Mouse (Mus musculus) macrophage (primary cell): ENCODE results near the gene Prdm12. TPM values are rescaled to one million over a fixed set of nuclear protein-coding genes. Genes with fewer than 3 reads are reported as not detected.

Source experiments
- H3K27ac ChIP-seq: fragments of 350-480 bp; formaldehyde crosslinking; 2 replicates; pipeline ENCODE4 v1.9.0; 2021
- H3K36me3 ChIP-seq: fragments of 350-480 bp; formaldehyde crosslinking; 2 replicates; pipeline ENCODE4 v1.9.0; 2021; ENCODE audit errors: inconsistent target
- H3K4me3 ChIP-seq: fragments of 350-480 bp; formaldehyde crosslinking; 2 replicates; pipeline ENCODE4 v1.9.0; 2021; ENCODE audit errors: inconsistent target
- H3K79me2 ChIP-seq: fragments of 350-480 bp; formaldehyde crosslinking; 2 replicates; pipeline ENCODE4 v1.9.0; 2021; ENCODE audit errors: inconsistent target
- whole genome bisulfite sequencing: methylation state at CpG from one replicate; pipeline ENCODE4 v1.1.7; 2026; ENCODE audit warnings: inconsistent platforms; ENCODE audit not compliant: missing documents; 5-methylcytosine and 5-hydroxymethylcytosine counted together
- polyA plus RNA-seq: library from polyadenylated mRNA; stranded (reverse); fragments of 250-400 nt; gene quantifications from 3 replicates; pipeline ENCODE4 v1.2.4, GENCODE M21; 2018; ENCODE audit warnings: inconsistent platforms
- total RNA-seq, 78 experiments: library from RNA; depleted of rRNA; stranded (reverse); fragments of 250-400 nt; gene quantifications; 1 replicate in 9 of 78; 2 replicates in 24 of 78; 3 replicates in 43 of 78; 4 replicates in 2 of 78; pipeline ENCODE4 v1.2.4; 2018; ENCODE audit warnings: inconsistent platforms in 56 of 78

Gene Prdm12
- total RNA-seq (2018; cell fraction: chromatin; rRNA removed) = not detected
- total RNA-seq (2018; cell fraction: cytosol; rRNA removed) = not detected
- not detected for total RNA-seq (2018; cell fraction: nucleus; rRNA removed)
- not detected in 3 replicates for polyA plus RNA-seq

DNA sequence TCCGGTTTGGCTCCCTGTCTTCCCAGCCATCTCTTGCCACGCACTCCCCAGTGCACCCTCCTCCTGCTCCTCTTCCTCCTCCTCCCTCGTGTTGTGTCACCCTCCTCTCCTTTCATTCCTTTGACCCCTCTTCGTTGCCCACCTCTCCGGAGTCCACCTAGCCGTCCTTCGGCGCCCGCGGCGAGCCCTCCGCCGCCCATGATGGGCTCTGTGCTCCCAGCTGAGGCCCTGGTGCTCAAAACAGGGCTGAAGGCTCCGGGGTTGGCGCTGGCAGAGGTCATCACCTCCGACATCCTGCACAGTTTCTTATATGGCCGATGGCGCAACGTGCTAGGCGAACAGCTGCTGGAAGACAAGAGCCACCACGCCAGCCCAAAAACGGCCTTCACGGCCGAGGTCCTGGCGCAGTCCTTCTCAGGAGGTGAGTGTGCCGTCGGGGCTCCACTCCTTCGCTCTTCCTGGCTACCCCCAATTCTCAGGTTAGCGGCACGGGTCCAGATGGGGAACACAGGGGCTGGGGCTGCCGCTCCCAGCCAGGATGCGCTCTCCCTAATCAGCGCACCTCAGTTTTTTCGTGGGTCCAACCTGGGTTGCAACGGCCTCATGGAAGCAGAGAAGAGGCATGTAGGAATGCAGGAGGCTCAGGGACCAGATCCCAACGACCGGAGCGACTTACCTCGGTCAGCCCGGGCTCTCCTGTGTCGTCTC is at the start of gene Prdm12:
TSS of gene Prdm12 (plus strand) at position 137 of the 708 bp plus-strand sequence.
- 9% methylated on average over 39 of the region's 41 CpGs for WGBS

DNA sequence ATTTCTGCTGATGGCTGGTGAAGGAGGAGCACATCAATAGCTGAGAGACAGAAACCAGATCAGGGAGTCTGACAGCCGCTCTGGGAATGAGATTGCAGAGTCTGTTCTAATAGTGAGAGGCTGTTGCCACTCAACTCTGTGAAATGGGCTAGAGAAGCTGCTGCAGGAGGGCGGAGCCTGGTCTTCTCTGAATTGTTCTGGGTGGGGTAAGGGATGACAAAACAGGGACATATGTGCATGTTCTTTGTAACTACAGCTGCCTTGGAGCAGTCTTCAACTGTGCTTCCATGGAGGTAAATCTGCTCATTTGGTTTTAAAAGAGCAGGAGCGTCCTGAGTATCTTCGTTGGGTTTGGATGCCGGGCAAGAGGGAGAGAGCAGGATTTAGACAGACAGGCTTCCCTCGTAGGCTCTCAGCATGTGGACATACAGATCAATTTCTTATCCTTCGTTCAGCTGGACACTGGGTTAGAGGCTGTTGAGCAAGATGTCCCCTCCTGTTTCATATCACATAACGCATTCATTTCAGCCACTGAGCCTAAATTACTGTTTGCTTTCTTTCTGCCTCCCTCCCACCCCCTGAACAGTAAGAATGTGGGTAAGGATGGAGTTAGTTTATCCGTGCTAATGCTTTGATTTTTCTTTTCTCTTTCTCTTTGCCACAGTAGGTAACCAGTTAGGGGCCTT is 47.9 kb upstream of the Prdm12 start:
- Histone ChIP-seq H3K4me3 (no peak overlapping the region), H3K36me3 (peaks cover 23% of the 10 kb centered on the region; the same call in 1 of the 2 replicates), H3K27ac (no peak overlapping the region), H3K79me2 (peaks cover 24% of the 10 kb centered on the region; the same call in 1 of the 2 replicates)
- WGBS = 96% methylated on average over 9 of the region's 9 CpGs

More for the DNA sequence above, at the start of gene Prdm12:
- Histone ChIP-seq H3K4me3 (no peak within 1 kb of the TSS), H3K79me2 (no peaks in the 10 kb centered on the region), H3K36me3 (no peaks in the 10 kb centered on the region), H3K27ac (no peak within 1 kb of the TSS)

DNA sequence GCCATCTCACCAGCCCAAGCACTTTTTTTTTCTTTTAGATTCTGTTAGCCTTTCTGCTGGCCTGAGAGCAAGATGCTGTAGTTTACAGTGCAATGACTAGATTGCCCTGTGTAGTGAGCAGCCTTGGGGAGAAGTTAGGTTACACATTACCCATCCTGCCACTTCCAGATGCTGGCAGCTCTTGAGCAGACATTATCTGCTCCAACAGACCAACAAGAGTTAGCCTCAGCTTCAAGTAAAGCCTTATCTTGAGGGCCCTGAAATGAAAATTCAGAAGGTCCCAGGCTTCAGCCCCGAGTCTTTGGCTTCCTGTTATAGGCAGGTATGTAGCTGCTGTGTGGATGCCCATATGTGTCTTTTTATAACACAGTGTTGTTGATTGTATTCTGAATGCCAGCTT is 32.3 kb upstream of the Prdm12 start:
- Histone ChIP-seq H3K36me3 (peaks cover 91% of the 10 kb centered on the region), H3K79me2 (no peaks in the 10 kb centered on the region), H3K27ac (no peak overlapping the region), H3K4me3 (no peak overlapping the region)
- 100% methylated on average over 1 of the region's 1 CpGs for WGBS

DNA sequence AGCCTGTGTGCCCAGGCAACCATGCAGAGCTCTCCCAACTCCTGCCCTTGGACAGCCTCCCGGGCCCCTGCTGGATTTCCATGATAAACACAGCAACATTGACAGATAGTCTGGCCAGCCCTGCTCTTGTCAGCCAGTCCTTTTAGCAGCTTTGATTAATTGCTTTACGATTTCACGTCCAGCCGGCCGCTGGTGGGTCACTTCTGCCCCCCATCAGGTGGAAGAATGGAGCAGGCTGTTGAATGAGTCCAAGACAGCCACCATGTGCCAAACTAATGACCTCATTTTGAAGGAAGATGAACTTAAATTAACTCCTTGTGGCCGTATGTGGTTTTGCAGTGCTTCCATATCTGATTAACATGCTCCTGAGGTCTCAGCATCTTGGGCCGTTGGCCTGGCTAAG is 30.0 kb upstream of the Prdm12 start:
- 82% methylated on average over 7 of the region's 7 CpGs for WGBS
- Histone ChIP-seq H3K79me2 (no peaks in the 10 kb centered on the region), H3K36me3 (peaks cover 96% of the 10 kb centered on the region), H3K27ac (no peak overlapping the region), H3K4me3 (no peak overlapping the region)

DNA sequence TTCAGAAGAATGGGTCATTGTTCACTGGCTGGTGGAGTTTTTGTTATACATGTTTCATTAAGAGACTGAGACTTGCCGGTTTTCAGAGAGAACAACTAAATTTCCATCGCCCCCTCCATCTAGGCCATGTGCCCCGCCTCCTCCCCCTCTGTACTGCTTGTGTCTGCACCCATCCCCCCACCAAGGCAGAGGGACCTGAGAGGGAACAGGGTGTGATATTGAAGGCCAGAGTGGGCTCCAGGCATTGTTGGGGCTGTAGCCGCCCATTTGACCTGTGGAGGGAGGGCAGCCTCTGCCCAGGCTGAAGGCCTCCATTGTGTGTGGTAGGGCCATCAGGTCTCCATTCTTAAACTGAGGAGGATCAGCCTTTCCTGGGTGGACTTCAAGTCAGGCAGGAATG is 28.9 kb upstream of the Prdm12 start:
- H3K36me3 ChIP-seq = peaks cover 96% of the 10 kb centered on the region
- no peaks in the 10 kb centered on the region for H3K79me2 ChIP-seq
- WGBS = 94% methylated on average over 4 of the region's 4 CpGs
- H3K4me3 ChIP-seq = no peak overlapping the region
- H3K27ac ChIP-seq = no peak overlapping the region

DNA sequence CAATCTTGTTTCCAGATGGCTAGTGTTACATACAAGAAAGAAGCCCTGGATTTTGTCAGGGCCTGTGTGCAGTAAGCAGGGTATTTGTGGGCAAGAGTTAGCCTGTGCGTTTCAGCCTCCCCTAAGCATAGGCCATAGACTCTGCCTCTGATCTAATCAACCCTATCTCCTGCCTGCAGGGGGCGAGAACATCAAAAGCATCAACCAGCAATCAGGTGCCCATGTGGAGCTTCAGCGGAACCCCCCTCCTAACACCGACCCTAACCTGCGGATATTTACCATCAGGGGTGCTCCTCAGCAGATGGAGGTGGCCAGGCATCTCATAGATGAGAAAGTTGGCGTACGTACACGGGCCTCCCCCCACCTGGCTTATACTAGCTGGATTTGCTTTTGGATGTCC is 28.4 kb upstream of the Prdm12 start:
- no peak overlapping the region for H3K4me3 ChIP-seq
- H3K79me2 ChIP-seq = no peaks in the 10 kb centered on the region
- peaks cover 95% of the 10 kb centered on the region for H3K36me3 ChIP-seq
- WGBS = 94% methylated on average over 8 of the region's 8 CpGs
- H3K27ac ChIP-seq = no peak overlapping the region

DNA sequence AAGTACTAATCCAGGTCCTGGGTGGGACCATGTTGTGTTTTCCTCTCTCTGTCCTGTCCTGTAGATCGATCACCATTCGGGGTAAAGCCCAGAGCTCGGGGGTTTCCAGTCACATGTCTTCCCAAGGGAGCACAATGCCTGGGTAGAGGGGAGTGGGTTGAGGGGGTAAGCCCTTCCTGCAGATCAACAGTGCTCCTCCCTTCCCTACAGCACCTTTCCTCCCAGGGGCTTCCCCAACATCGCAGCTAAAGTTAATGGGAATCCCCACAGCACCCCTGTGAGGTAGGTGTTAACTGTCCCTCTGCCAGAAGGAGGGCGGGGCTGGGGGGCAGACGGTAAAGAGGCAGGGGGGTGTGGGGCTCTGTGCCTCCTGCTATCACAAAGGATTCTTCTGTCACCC is 27.2 kb upstream of the Prdm12 start:
- no peaks in the 10 kb centered on the region for H3K79me2 ChIP-seq
- H3K36me3 ChIP-seq = peaks cover 84% of the 10 kb centered on the region
- H3K4me3 ChIP-seq = no peak overlapping the region
- 90% methylated on average over 6 of the region's 6 CpGs for WGBS
- H3K27ac ChIP-seq = no peak overlapping the region

DNA sequence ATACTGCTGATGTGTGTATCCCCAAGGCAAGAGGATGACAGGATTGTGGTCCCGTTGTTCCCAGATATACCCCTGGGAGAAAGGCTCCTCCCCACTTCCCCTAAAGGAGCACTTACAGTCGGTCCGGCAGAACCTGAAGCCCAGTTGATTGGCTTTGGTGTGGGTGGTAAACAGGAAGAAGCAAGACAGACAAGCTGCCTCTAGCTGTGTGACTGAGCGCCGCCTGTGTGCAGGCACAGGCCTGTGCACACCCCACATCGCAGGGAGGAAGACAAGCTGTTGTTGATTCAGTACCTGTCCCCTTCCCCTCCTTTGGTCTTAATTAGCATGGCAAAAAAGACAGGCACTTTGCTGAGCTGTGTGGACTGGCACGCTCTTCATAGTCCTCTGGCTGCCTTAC is 26.1 kb upstream of the Prdm12 start:
- no peak overlapping the region for H3K4me3 ChIP-seq
- no peaks in the 10 kb centered on the region for H3K79me2 ChIP-seq
- 92% methylated on average over 7 of the region's 7 CpGs for WGBS
- no peak overlapping the region for H3K27ac ChIP-seq
- peaks cover 73% of the 10 kb centered on the region for H3K36me3 ChIP-seq

DNA sequence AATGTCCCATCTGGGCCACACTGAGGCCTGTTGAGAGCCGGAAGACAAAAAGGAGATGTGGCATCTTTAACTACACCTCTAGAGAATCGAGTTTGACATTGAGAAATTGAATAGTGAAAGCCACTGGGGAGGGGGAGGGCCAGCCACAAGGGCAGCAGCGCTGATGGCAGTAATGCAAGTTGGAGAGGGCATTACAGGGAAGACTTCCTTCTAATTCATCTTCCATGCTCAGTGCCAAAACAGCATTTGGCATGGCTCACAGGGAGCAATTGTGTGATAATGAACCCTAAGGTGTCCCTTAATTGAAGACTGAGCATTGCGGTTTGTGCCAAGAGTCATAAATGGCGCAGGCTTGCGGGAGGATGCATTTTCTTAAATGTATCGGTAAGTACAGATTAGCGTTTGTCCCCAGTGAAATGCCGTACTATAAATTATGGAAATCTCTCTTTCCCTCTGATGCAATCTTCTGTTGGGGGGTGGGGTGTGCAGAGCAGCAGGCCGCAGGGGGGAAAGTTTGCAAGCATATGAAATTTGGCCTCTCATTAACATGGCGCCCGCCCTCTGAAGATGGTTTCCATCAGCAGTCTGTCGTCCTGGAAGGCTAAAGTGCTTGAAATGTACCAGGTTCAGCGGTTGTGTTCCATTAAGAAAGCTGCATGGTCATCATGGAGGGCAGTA is 21.2 kb upstream of the Prdm12 start:
- peaks cover 26% of the 10 kb centered on the region; the same call in 1 of the 2 replicates for H3K36me3 ChIP-seq
- no peaks in the 10 kb centered on the region for H3K79me2 ChIP-seq
- no peak overlapping the region for H3K27ac ChIP-seq
- no peak overlapping the region for H3K4me3 ChIP-seq
- 85% methylated on average over 14 of the region's 14 CpGs for WGBS

DNA sequence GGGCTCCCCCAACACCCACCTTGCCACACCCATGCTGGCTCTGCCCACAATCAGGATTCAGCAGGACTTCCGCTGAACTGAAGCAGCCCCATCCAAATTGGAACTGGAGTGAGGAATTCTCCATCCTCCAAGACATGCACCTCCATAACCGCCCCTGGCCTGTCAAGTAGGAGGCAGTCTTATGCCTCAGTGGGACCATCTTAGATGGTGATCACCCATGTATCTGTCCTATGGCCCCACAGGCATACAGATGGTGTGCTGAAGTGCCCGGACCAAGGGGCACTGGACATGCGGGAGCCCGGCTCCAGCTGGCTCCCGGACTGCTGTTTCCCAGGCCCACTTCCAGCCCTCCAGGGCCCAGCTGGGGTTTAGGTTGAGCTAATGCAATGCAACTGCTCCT is 20.6 kb upstream of the Prdm12 start:
- no peaks in the 10 kb centered on the region for H3K79me2 ChIP-seq
- H3K4me3 ChIP-seq = no peak overlapping the region
- 97% methylated on average over 6 of the region's 6 CpGs for WGBS
- peaks cover 20% of the 10 kb centered on the region; the same call in 1 of the 2 replicates for H3K36me3 ChIP-seq
- no peak overlapping the region for H3K27ac ChIP-seq

DNA sequence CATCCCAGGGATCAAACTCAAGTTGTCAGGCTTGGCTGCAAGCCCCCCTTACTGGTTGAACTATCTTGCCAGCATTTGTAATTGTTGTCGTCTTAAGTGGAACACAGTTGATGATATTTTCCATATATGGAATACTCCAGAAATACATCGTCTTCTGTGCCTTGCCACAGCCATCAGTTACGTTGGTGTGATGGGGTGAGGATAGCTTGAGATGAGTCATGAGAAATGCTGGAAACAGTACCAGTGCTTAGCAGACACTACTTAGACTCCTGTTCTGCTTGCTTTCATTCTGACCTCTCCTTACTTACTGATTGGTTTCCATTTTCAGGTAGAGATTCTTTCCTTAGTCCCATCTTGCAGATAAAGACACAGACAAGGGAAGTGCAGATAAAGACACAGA is 6.3 kb upstream of the Prdm12 start:
- 56% methylated on average over 3 of the region's 3 CpGs for WGBS
- Histone ChIP-seq H3K27ac (no peak overlapping the region), H3K79me2 (no peaks in the 10 kb centered on the region), H3K36me3 (no peaks in the 10 kb centered on the region), H3K4me3 (no peak overlapping the region)

DNA sequence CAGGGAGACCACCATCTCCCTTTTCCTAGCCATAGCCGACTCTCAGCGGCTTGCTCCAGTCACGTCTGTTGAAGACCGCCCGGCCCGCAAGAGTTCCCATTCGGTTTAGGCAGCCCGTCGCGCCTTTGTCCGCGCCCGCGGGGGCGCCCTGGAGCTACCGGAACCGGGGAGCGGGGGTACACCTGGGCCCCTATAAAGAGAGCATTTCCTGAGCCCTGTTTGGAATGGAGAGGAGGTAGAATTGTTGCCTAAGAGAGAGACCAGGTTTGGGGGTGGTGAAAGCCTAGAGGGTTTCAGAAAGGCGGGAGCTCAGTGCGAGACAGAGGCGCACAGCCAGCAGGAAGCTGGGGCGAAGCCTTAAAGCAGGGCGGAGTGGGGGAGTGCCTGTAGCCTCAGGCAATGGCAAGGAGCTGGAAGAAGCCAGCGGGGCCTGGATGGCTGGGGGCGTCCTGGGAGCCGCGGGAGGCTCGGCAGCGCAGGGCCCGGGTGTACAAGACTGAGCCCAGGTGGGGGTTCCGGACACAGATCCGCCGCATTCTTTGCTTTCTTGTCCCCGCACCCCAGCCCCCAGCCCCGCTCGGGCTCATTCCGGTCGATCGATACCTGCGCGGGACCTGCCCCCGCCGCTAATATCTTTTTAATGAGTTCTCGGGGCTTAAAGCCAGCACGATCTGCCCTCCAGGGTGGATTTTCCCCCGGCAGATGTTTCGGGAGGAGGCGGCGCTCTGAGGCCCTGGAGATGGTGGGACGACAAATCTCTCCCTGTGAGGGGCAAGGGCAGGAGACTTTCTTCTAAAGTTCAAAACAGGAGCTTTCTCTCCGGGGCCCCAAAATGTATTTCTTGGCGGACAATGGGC is 4.3 kb upstream of the Prdm12 start:
- WGBS = 5% methylated on average over 52 of the region's 52 CpGs
- Histone ChIP-seq H3K36me3 (no peaks in the 10 kb centered on the region), H3K27ac (no peak overlapping the region), H3K79me2 (no peaks in the 10 kb centered on the region), H3K4me3 (no peak overlapping the region)

DNA sequence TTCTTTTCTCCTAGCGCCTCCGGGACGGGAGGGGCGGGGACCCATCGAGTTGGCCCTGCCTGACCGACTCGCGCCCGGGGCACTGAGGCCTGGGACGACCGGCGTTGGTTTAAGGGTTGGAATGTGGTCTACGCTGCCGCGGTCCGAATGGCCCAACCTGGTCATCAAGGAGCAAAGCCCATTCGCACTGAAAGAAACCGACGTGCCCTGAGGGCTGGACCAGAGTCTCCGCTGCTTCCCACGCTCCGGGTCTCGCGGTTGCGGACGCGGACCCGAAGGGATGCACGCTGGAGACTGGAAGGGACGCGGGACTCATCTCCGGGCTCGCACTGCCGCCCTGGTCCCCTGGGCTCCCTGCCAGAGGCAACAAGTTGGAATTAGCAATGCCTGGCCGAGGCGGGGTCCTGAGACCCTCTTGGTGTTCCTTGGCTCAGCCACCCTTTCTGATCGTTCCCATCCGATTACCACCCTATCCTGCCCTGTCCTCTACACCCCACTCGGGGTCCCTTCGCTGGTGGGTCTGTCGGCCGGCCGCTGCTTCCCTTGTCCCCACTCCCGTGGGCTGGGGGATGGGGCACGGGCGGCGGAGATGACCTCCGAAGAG is 3.6 kb upstream of the Prdm12 start:
- Histone ChIP-seq H3K79me2 (no peaks in the 10 kb centered on the region), H3K36me3 (no peaks in the 10 kb centered on the region), H3K4me3 (no peak overlapping the region), H3K27ac (no peak overlapping the region)
- WGBS = 8% methylated on average over 48 of the region's 48 CpGs

DNA sequence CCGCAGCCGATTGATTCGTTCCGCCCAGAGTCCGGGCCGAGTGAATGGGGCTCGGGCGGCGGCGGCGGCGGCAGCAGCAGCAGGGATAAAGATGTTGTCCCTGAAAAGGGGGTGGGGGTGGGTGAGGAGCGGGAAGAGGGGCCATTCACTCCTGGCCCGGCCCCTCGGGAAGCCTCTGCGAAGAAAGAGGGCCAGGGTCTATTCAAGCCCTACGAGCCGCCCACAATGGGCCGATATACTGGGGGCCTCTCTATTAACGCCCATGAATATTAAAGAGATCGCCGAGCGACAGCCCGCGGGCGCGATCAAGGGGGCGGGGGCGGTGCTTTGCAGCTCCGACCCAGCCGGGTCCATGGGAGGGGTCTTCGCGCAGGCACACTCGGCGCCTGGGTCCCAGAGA is 3.1 kb upstream of the Prdm12 start:
- WGBS = 6% methylated on average over 32 of the region's 35 CpGs
- no peaks in the 10 kb centered on the region for H3K36me3 ChIP-seq
- no peak overlapping the region for H3K4me3 ChIP-seq
- H3K27ac ChIP-seq = no peak overlapping the region
- no peaks in the 10 kb centered on the region for H3K79me2 ChIP-seq
